Mouse (Mus musculus): Measurements from ENCODE around the gene Slc41a1. TPM values are rescaled to one million over a fixed set of nuclear protein-coding genes. Genes with fewer than 3 reads are reported as not detected.

Slc41a1 gene
- 12.7 and 13.5 TPM in 2 replicates for polyA plus RNA-seq (2015; fragmentation: Nextera tagmentation; extraction: Ambion mirVana)

DNA sequence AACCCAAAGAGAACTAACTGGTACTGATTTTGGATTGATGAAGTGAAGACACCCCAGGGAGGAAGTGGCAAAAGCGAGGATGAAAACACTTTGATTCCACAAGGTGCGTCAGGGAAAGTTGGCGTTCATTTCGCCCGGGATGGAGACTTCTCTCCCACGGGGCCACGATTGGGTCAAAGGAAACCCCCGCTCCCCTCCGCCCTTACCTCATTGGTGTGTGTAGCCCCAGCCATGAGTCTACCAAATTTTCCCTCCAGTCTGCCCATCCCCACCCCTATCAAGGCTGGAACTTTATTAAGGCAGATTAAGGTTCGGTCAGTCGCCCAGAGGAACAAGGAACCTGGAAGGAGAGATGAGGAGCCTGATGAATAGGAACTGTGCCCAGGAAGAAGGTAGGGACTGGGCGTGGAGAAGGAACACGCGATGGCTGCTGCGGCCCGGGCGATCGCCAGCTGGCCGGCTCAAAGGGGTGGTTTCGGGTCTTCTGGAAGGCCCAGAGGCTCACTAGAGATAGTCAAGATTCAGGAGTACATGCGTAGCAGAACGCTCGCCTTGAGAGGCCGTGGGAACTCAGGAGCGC is at the start of gene Slc41a1:
Gene Slc41a1, plus strand, starts transcription at position 287 of the 580 bp plus-strand sequence.
- peak within 1 kb of the TSS; percentile 80 for H3K4me2 ChIP-seq
- peak within 1 kb of the TSS; percentile 84 for H3K9ac ChIP-seq
- H3K4me1 ChIP-seq: peaks cover 38% of the 10 kb centered on the region
- no peaks in the 10 kb centered on the region for H3K27me3 ChIP-seq
- H3K36me3 ChIP-seq: peaks cover 21% of the 10 kb centered on the region
- no peaks in the 10 kb centered on the region for H3K9me3 ChIP-seq
- peak; percentile 21; the same call in 1 of the 2 replicates for ATAC-seq (ENCODE audit: insufficient number of reproducible peaks, insufficient read depth, low FRiP score, low TSS enrichment, low read depth)
- peak within 1 kb of the TSS; percentile 85 for H3K27ac ChIP-seq
- peak within 1 kb of the TSS; percentile 74 for H3K4me3 ChIP-seq
- WGBS: 3% methylated on average over 25 of the region's 25 CpGs

- Histone ChIP-seq H3K27ac (0 out of 2 replicates have a peak overlapping the region, but pooled peaks have one; percentile 29), H3K9ac (no peak overlapping the region), H3K4me3 (no peak overlapping the region), H3K27me3 (peaks cover 7% of the 10 kb centered on the region), H3K4me1 (peaks cover 4% of the 10 kb centered on the region), H3K9me3 (no peaks in the 10 kb centered on the region), H3K4me2 (no peak overlapping the region), H3K36me3 (no peaks in the 10 kb centered on the region)
- 8% methylated on average over 3 of the region's 3 CpGs for WGBS
- no peak for ATAC-seq (ENCODE audit: insufficient number of reproducible peaks, insufficient read depth, low FRiP score, low TSS enrichment, low read depth)
Measured at GRCm38 (mm10) chr1:131794591-131794990, 32.7 kb upstream of the Slc41a1 start.

DNA sequence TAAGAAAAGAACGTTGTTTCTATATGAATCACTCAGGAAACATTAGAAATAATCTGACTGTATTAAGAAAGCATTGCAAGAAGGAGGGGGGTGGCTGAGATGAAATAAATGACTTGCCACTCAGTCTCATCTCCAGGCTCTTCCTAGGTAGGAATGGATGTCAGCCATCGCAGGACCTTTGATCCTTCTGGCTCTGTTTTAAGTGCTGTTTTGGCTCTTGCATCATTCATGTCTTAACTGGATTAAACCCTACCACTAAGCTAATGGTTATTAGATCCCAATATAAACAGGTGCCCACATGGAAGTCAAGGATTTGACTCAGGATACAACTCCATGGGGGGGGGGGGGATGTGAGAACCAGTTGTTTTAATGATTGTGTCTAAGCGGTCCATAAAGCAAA is 32.1 kb upstream of the Slc41a1 start:
- Histone ChIP-seq H3K27me3 (peaks cover 7% of the 10 kb centered on the region), H3K27ac (no peak overlapping the region), H3K36me3 (no peaks in the 10 kb centered on the region), H3K4me2 (no peak overlapping the region), H3K4me3 (no peak overlapping the region), H3K4me1 (peaks cover 8% of the 10 kb centered on the region), H3K9me3 (no peaks in the 10 kb centered on the region), H3K9ac (no peak overlapping the region)
- ATAC-seq (ENCODE audit: insufficient number of reproducible peaks, insufficient read depth, low FRiP score, low TSS enrichment, low read depth): no peak
- 77% methylated on average over 3 of the region's 3 CpGs for WGBS

GRCm38 (mm10) chr1:131797202-131797909 is 29.9 kb upstream of the Slc41a1 start, which contains the start of gene Pm20d1:
Gene Pm20d1, plus strand, starts transcription at chr1:131797381.
- Histone ChIP-seq H3K27me3 (peaks cover 7% of the 10 kb centered on the region), H3K9ac (peak within 1 kb of the TSS; percentile 58; the same call in 1 of the 2 replicates), H3K4me3 (peak within 1 kb of the TSS; percentile 33), H3K27ac (no peak within 1 kb of the TSS), H3K36me3 (no peaks in the 10 kb centered on the region), H3K9me3 (no peaks in the 10 kb centered on the region), H3K4me2 (peak within 1 kb of the TSS; percentile 60), H3K4me1 (peaks cover 8% of the 10 kb centered on the region)
- 6% methylated on average over 26 of the region's 26 CpGs for WGBS
- ATAC-seq (ENCODE audit: insufficient number of reproducible peaks, insufficient read depth, low FRiP score, low TSS enrichment, low read depth): no peak

- 19% methylated on average over 1 of the region's 1 CpGs for WGBS
Measured at GRCm38 (mm10) chr1:131800001-131800400, 27.3 kb upstream of the Slc41a1 start.

GRCm38 (mm10) chr1:131801071-131801470 is 26.2 kb upstream of the Slc41a1 start:
- H3K4me3 ChIP-seq: no peak overlapping the region
- no peaks in the 10 kb centered on the region for H3K9me3 ChIP-seq
- no peak overlapping the region for H3K4me2 ChIP-seq
- H3K27ac ChIP-seq: no peak overlapping the region
- H3K4me1 ChIP-seq: peaks cover 4% of the 10 kb centered on the region; the same call in 1 of the 2 replicates
- peaks cover 7% of the 10 kb centered on the region for H3K27me3 ChIP-seq
- no peak overlapping the region for H3K9ac ChIP-seq
- 97% methylated on average over 8 of the region's 8 CpGs for WGBS
- H3K36me3 ChIP-seq: no peaks in the 10 kb centered on the region
- ATAC-seq (ENCODE audit: insufficient number of reproducible peaks, insufficient read depth, low FRiP score, low TSS enrichment, low read depth): no peak

More at GRCm38 (mm10) chr1:131800001-131800400, 27.3 kb upstream of the Slc41a1 start:
- Histone ChIP-seq H3K27ac (no peak overlapping the region), H3K27me3 (peaks cover 7% of the 10 kb centered on the region), H3K4me2 (no peak overlapping the region), H3K9ac (no peak overlapping the region), H3K4me3 (no peak overlapping the region), H3K9me3 (no peaks in the 10 kb centered on the region), H3K36me3 (no peaks in the 10 kb centered on the region), H3K4me1 (peaks cover 4% of the 10 kb centered on the region; the same call in 1 of the 2 replicates)
- ATAC-seq (ENCODE audit: insufficient number of reproducible peaks, insufficient read depth, low FRiP score, low TSS enrichment, low read depth): no peak

- 81% methylated on average over 5 of the region's 5 CpGs for WGBS
- H3K36me3 ChIP-seq: no peaks in the 10 kb centered on the region
- peaks cover 4% of the 10 kb centered on the region; the same call in 1 of the 2 replicates for H3K4me1 ChIP-seq
- H3K4me3 ChIP-seq: no peak overlapping the region
- no peak overlapping the region for H3K27ac ChIP-seq
- ATAC-seq (ENCODE audit: insufficient number of reproducible peaks, insufficient read depth, low FRiP score, low TSS enrichment, low read depth): no peak
- no peak overlapping the region for H3K9ac ChIP-seq
- peaks cover 3% of the 10 kb centered on the region; the same call in 1 of the 2 replicates for H3K27me3 ChIP-seq
- H3K4me2 ChIP-seq: no peak overlapping the region
- H3K9me3 ChIP-seq: no peaks in the 10 kb centered on the region
Measured at GRCm38 (mm10) chr1:131802652-131803051, 24.6 kb upstream of the Slc41a1 start.

- Histone ChIP-seq H3K9me3 (no peaks in the 10 kb centered on the region), H3K27ac (no peak overlapping the region), H3K4me1 (0 out of 2 replicates have a peak, but pooled peaks cover 4% of the 10 kb centered on the region), H3K9ac (no peak overlapping the region), H3K4me3 (no peak overlapping the region), H3K36me3 (no peaks in the 10 kb centered on the region), H3K4me2 (no peak overlapping the region), H3K27me3 (0 out of 2 replicates have a peak, but pooled peaks cover 3% of the 10 kb centered on the region)
- ATAC-seq (ENCODE audit: insufficient number of reproducible peaks, insufficient read depth, low FRiP score, low TSS enrichment, low read depth): no peak
- WGBS: 87% methylated on average over 3 of the region's 3 CpGs
Measured at GRCm38 (mm10) chr1:131804166-131804565, 23.1 kb upstream of the Slc41a1 start.

- no peak overlapping the region for H3K4me3 ChIP-seq
- H3K4me1 ChIP-seq: no peaks in the 10 kb centered on the region
- ATAC-seq (ENCODE audit: insufficient number of reproducible peaks, insufficient read depth, low FRiP score, low TSS enrichment, low read depth): no peak
- H3K4me2 ChIP-seq: no peak overlapping the region
- 0 out of 2 replicates have a peak, but pooled peaks cover 3% of the 10 kb centered on the region for H3K27me3 ChIP-seq
- no peak overlapping the region for H3K9ac ChIP-seq
- no peaks in the 10 kb centered on the region for H3K36me3 ChIP-seq
- no peak overlapping the region for H3K27ac ChIP-seq
- H3K9me3 ChIP-seq: no peaks in the 10 kb centered on the region
- 87% methylated on average over 1 of the region's 1 CpGs for WGBS
Measured at GRCm38 (mm10) chr1:131808986-131809385, 18.3 kb upstream of the Slc41a1 start.

- H3K4me1 ChIP-seq: no peaks in the 10 kb centered on the region
- ATAC-seq (ENCODE audit: insufficient number of reproducible peaks, insufficient read depth, low FRiP score, low TSS enrichment, low read depth): no peak
- H3K36me3 ChIP-seq: no peaks in the 10 kb centered on the region
- 56% methylated on average over 2 of the region's 2 CpGs for WGBS
- H3K9me3 ChIP-seq: no peaks in the 10 kb centered on the region
- H3K4me2 ChIP-seq: no peak overlapping the region
- H3K27me3 ChIP-seq: 0 out of 2 replicates have a peak, but pooled peaks cover 3% of the 10 kb centered on the region
- H3K9ac ChIP-seq: no peak overlapping the region
- H3K4me3 ChIP-seq: no peak overlapping the region
- no peak overlapping the region for H3K27ac ChIP-seq
Measured at GRCm38 (mm10) chr1:131809651-131810050, 17.6 kb upstream of the Slc41a1 start.

DNA sequence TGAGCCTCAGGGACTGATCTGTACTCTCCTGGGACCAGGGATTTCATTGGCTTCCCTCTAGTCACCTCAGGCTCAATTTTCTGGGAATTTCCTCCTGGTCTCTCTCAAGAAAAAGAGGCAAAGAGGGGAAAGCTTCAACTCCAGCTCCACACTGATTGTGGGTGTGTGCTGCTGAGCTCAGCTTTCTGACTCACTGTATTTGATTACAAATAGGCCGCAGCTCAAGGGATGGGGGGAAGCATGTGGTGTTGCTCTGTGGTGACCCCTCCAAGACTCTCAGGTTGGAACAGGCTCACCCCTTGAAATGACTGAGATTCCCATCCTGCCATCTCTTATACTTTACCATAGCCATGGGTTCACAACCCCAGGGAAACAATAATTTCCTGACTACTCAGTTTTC is 15.9 kb upstream of the Slc41a1 start:
- WGBS: 43% methylated on average over 1 of the region's 1 CpGs
- no peak for ATAC-seq (ENCODE audit: insufficient number of reproducible peaks, insufficient read depth, low FRiP score, low TSS enrichment, low read depth)
- Histone ChIP-seq H3K9ac (no peak overlapping the region), H3K27me3 (0 out of 2 replicates have a peak, but pooled peaks cover 3% of the 10 kb centered on the region), H3K4me2 (no peak overlapping the region), H3K4me3 (no peak overlapping the region), H3K9me3 (no peaks in the 10 kb centered on the region), H3K36me3 (no peaks in the 10 kb centered on the region), H3K27ac (no peak overlapping the region), H3K4me1 (no peaks in the 10 kb centered on the region)

Measured in embryonic facial prominence, embryonic 13.5 days (tissue).